Mouse (Mus musculus) forebrain, embryonic 14.5 days (tissue): Measurements from ENCODE around the gene Suclg2. TPM values are rescaled to one million over a fixed set of nuclear protein-coding genes. Genes with fewer than 3 reads are reported as not detected.
"Not testable (repeated sequence)": the region's sequence is repeated elsewhere in the genome, so short reads cannot be mapped to it uniquely, and the experiment has no call there.

ENCODE experiments used
- ATAC-seq: fragments of 200-750 bp; cut with Nextera tagmentation; 2 replicates; pipeline ENCODE4 v1.8.0; 2017; ENCODE audit warnings: mild to moderate bottlenecking, moderate library complexity
- DNase-seq: peaks from one replicate; pipeline ENCODE4 v3.0.0-alpha.2; 2015; ENCODE audit warnings: low spot score
- H3K27ac ChIP-seq: fragments of 300-500 bp; sonication (generic); 2 replicates; pipeline ENCODE4 v1.5.1; 2014; ENCODE audit warnings: low read depth, mild to moderate bottlenecking, control low read depth, low read length, moderate library complexity
- H3K27me3 ChIP-seq: fragments of 300-500 bp; sonication (generic); replicated peaks from 2 replicates; pipeline ENCODE4 v1.6.1; 2014; ENCODE audit warnings: low read length, control low read depth, mixed read lengths; ENCODE audit not compliant: control insufficient read depth, insufficient read depth
- H3K36me3 ChIP-seq: fragments of 300-500 bp; sonication (generic); 2 replicates; pipeline ENCODE4 v1.6.1; 2014; ENCODE audit warnings: low read length, control low read depth; ENCODE audit not compliant: control insufficient read depth, insufficient read depth
- H3K4me1 ChIP-seq: fragments of 300-500 bp; sonication (generic); 2 replicates; pipeline ENCODE4 v1.6.1; 2014; ENCODE audit warnings: antibody characterized with exemption, low read length, control low read depth; ENCODE audit not compliant: control insufficient read depth, insufficient read depth
- H3K4me2 ChIP-seq: fragments of 300-500 bp; sonication (generic); 2 replicates; pipeline ENCODE4 v1.6.1; 2014; ENCODE audit warnings: mild to moderate bottlenecking, control low read depth, low read length
- H3K4me3 ChIP-seq: fragments of 300-500 bp; sonication (generic); 2 replicates; pipeline ENCODE4 v1.5.1; 2014; ENCODE audit warnings: low read depth, low read length, control low read depth
- H3K9ac ChIP-seq: fragments of 300-500 bp; sonication (generic); 2 replicates; pipeline ENCODE4 v1.6.1; 2014; ENCODE audit warnings: mild to moderate bottlenecking, low read length, control low read depth, moderate library complexity
- H3K9me3 ChIP-seq: fragments of 300-500 bp; sonication (generic); replicated peaks from 2 replicates; pipeline ENCODE4 v1.6.1; 2016; ENCODE audit warnings: low read length, control low read depth, mixed read lengths; ENCODE audit not compliant: control insufficient read depth
- WGBS: fragments of 180-500 bp; shearing (Covaris S2); extraction: QIAGEN DNeasy Blood & Tissue Kit; methylation state at CpG from one replicate; pipeline ENCODE4 v1.1.7; 2014; 5-methylcytosine and 5-hydroxymethylcytosine counted together
- polyA plus RNA-seq: library from polyadenylated mRNA; unstranded; fragments of >200 nt; fragmentation: Nextera tagmentation; extraction: Ambion mirVana; gene quantifications from 2 replicates; pipeline ENCODE4 v1.2.1, GENCODE M21; 2014

Suclg2 gene
- polyA plus RNA-seq, 1 experiment from 2014 or later = 22.3 TPM

GRCm38 (mm10) chr6:95620804-95621203, 97.8 kb downstream of the Suclg2 start:
- Histone ChIP-seq H3K4me3 (no peak overlapping the region), H3K4me1 (no peaks in the 10 kb centered on the region), H3K36me3 (no peaks in the 10 kb centered on the region), H3K27me3 (no peaks in the 10 kb centered on the region), H3K9me3 (no peaks in the 10 kb centered on the region), H3K4me2 (no peak overlapping the region), H3K9ac (no peak overlapping the region), H3K27ac (no peak overlapping the region)
- peak; percentile 23; the same call in 1 of the 2 replicates for ATAC-seq
- peak; percentile 42 for DNase-seq
- WGBS = 85% methylated on average over 4 of the region's 4 CpGs

- H3K36me3 ChIP-seq = no peaks in the 10 kb centered on the region
- H3K9me3 ChIP-seq = no peaks in the 10 kb centered on the region
- H3K27me3 ChIP-seq = no peaks in the 10 kb centered on the region
- H3K27ac ChIP-seq = no peak overlapping the region
- H3K4me3 ChIP-seq = no peak overlapping the region
- H3K4me1 ChIP-seq = no peaks in the 10 kb centered on the region
- H3K4me2 ChIP-seq = no peak overlapping the region
- no peak for ATAC-seq
- no peak for DNase-seq
- no peak overlapping the region for H3K9ac ChIP-seq
Observed at GRCm38 (mm10) chr6:95619817-95620216, 98.8 kb downstream of the Suclg2 start.

GRCm38 (mm10) chr6:95618434-95618833, 100.2 kb downstream of the Suclg2 start:
- Histone ChIP-seq H3K36me3 (no peaks in the 10 kb centered on the region), H3K27me3 (no peaks in the 10 kb centered on the region), H3K4me1 (no peaks in the 10 kb centered on the region), H3K4me2 (no peak overlapping the region), H3K27ac (no peak overlapping the region), H3K9me3 (no peaks in the 10 kb centered on the region), H3K4me3 (no peak overlapping the region), H3K9ac (no peak overlapping the region)
- WGBS = 76% methylated on average over 4 of the region's 4 CpGs
- DNase-seq (peak; percentile 49), ATAC-seq (peak; percentile 44; the same call in 1 of the 2 replicates)

- ATAC-seq = no peak
- Histone ChIP-seq H3K27ac (no peak overlapping the region), H3K4me2 (no peak overlapping the region), H3K27me3 (no peaks in the 10 kb centered on the region), H3K4me1 (no peaks in the 10 kb centered on the region), H3K36me3 (no peaks in the 10 kb centered on the region), H3K9me3 (no peaks in the 10 kb centered on the region), H3K9ac (no peak overlapping the region), H3K4me3 (no peak overlapping the region)
- 86% methylated on average over 3 of the region's 3 CpGs for WGBS
- no peak for DNase-seq
Observed at GRCm38 (mm10) chr6:95613228-95613627, 105.4 kb downstream of the Suclg2 start.

GRCm38 (mm10) chr6:95612412-95613022, 106.1 kb downstream of the Suclg2 start:
- 58% methylated on average over 3 of the region's 3 CpGs for WGBS
- Histone ChIP-seq H3K4me3 (no peak overlapping the region), H3K9ac (no peak overlapping the region), H3K36me3 (no peaks in the 10 kb centered on the region), H3K4me2 (no peak overlapping the region), H3K9me3 (no peaks in the 10 kb centered on the region), H3K4me1 (no peaks in the 10 kb centered on the region), H3K27ac (no peak overlapping the region), H3K27me3 (no peaks in the 10 kb centered on the region)
- peak; percentile 57 for ATAC-seq
- peak; percentile 64 for DNase-seq

GRCm38 (mm10) chr6:95611059-95611458, 107.5 kb downstream of the Suclg2 start:
- Histone ChIP-seq H3K36me3 (no peaks in the 10 kb centered on the region), H3K27me3 (no peaks in the 10 kb centered on the region), H3K9ac (no peak overlapping the region), H3K27ac (no peak overlapping the region), H3K9me3 (no peaks in the 10 kb centered on the region), H3K4me2 (no peak overlapping the region), H3K4me1 (no peaks in the 10 kb centered on the region), H3K4me3 (no peak overlapping the region)
- 94% methylated on average over 3 of the region's 3 CpGs for WGBS
- ATAC-seq (no peak), DNase-seq (no peak)

- no peak overlapping the region for H3K27ac ChIP-seq
- DNase-seq (no peak), ATAC-seq (no peak)
- no peaks in the 10 kb centered on the region for H3K9me3 ChIP-seq
- H3K4me1 ChIP-seq = no peaks in the 10 kb centered on the region
- no peak overlapping the region for H3K9ac ChIP-seq
- no peak overlapping the region for H3K4me3 ChIP-seq
- no peaks in the 10 kb centered on the region for H3K27me3 ChIP-seq
- H3K4me2 ChIP-seq = no peak overlapping the region
- no peaks in the 10 kb centered on the region for H3K36me3 ChIP-seq
- WGBS = 91% methylated on average over 3 of the region's 3 CpGs
Observed at GRCm38 (mm10) chr6:95608123-95608522, 110.5 kb downstream of the Suclg2 start.

GRCm38 (mm10) chr6:95600731-95601130, 117.9 kb downstream of the Suclg2 start:
- not testable (repeated sequence) for H3K4me3 ChIP-seq, H3K4me1 ChIP-seq, H3K27me3 ChIP-seq, H3K27ac ChIP-seq, H3K4me2 ChIP-seq, DNase-seq, H3K9me3 ChIP-seq, ATAC-seq, H3K9ac ChIP-seq, H3K36me3 ChIP-seq
- WGBS = 92% methylated on average over 8 of the region's 8 CpGs

GRCm38 (mm10) chr6:95596766-95597750, 121.5 kb downstream of the Suclg2 start:
- Histone ChIP-seq H3K27ac (no peak overlapping the region), H3K36me3 (no peaks in the 10 kb centered on the region), H3K27me3 (no peaks in the 10 kb centered on the region), H3K9me3 (no peaks in the 10 kb centered on the region), H3K4me3 (no peak overlapping the region), H3K4me2 (no peak overlapping the region), H3K4me1 (no peaks in the 10 kb centered on the region), H3K9ac (no peak overlapping the region)
- ATAC-seq (no peak), DNase-seq (no peak)
- 70% methylated on average over 15 of the region's 15 CpGs for WGBS
